Comparison of ENCODE assay signal across 13 mouse cellular contexts in the genomic region with DNA sequence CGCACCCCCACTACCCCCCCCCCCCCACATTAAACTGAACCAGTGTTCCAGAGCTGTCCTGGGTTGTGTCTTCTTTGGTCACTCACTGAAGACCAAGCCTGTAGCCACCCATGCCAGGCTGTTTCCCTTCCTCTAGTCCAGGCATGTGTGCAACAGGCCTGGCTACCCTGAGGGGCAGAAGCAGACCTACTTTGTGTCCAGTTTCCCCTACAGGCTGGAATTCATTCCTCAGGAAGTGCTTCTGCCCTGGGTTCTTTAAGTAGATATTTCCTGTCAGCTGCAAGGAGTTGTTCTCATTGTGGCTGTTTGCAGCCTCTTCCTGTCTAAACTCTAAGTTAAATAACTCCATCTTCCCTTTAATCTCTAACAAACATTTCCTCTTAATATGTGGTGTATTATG.
DNase-seq lines count a peak whose midpoint lies in the region; ATAC-seq and TF ChIP-seq lines count a peak whose summit lies in the region.
"Had no signal": no experiment of that assay in that cellular context is flagged by ENCODE, and none has a peak within 500 bp of the region (broad histone marks: within the 10 kb centered on the region; RNA-seq: fewer than 3 reads in every experiment).

No protein-coding gene starts in this region.

- H3K4me1 ChIP-seq in hindbrain, postnatal 0 days (ENCODE audit: insufficient read depth, low read length): no peaks in the 10 kb centered on the region
- H3K4me1 ChIP-seq in hindbrain, embryonic 12.5 days: peaks cover 3% of the 10 kb centered on the region; the same call in 1 of the 2 replicates
- peaks cover 7% of the 10 kb centered on the region for H3K4me1 ChIP-seq in limb, embryonic 14.5 days (ENCODE audit: control insufficient read depth, insufficient read depth, low read length)

- 0 out of 2 replicates have a peak, but pooled peaks have one; percentile 35 for ATAC-seq in hindbrain, postnatal 0 days
- ATAC-seq in hindbrain, embryonic 12.5 days (ENCODE audit: low FRiP score): no peak
- ATAC-seq in common myeloid progenitor, adult 5-6 weeks (replicated peaks; ENCODE audit: low read depth, poor library complexity, severe bottlenecking): peak; percentile 53
- no peak for ATAC-seq in limb, embryonic 14.5 days (ENCODE audit: low FRiP score, low read depth)

- DNase-seq in hindbrain, postnatal 0 days (ENCODE audit: low spot score): no peak
- peak; percentile 10 for DNase-seq in 416B (ENCODE audit: low read depth)
- peak; percentile 17 for DNase-seq in limb, embryonic 14.5 days (ENCODE audit: low spot score)
- DNase-seq in T-cell, adult 2 months (ENCODE audit: low spot score): no peak
- no peak for DNase-seq in layer of hippocampus, postnatal 36 days
- no peak for DNase-seq in layer of hippocampus, adult 11-12 months (ENCODE audit: low spot score)
- DNase-seq: adrenal gland, postnatal 10 days; cerebellum, adult 11 months; gastrocnemius, postnatal 36 days; kidney, adult 9 months had no signal

- no peak overlapping the region for H3K4me3 ChIP-seq in hindbrain, postnatal 0 days (ENCODE audit: low read length)
- no peak overlapping the region for H3K4me3 ChIP-seq in hindbrain, embryonic 12.5 days
- H3K4me3 ChIP-seq in limb, embryonic 14.5 days (replicated peaks; ENCODE audit: low read length): no peak overlapping the region
- H3K4me3 ChIP-seq: neural tube, embryonic 15.5 days had no signal

- no peak overlapping the region for H3K4me2 ChIP-seq in hindbrain, postnatal 0 days (ENCODE audit: low read depth, low read length)
- H3K4me2 ChIP-seq in hindbrain, embryonic 12.5 days (replicated peaks): no peak overlapping the region
- no peak overlapping the region for H3K4me2 ChIP-seq in limb, embryonic 14.5 days (replicated peaks; ENCODE audit: low read depth, low read length, severe bottlenecking)
- H3K4me2 ChIP-seq: neural tube, embryonic 15.5 days had no signal

- no peak overlapping the region for H3K27ac ChIP-seq in hindbrain, postnatal 0 days
- no peak overlapping the region for H3K27ac ChIP-seq in hindbrain, embryonic 12.5 days
- H3K27ac ChIP-seq in limb, embryonic 14.5 days (replicated peaks; ENCODE audit: low read depth, low read length): no peak overlapping the region
- H3K27ac ChIP-seq: neural tube, embryonic 15.5 days had no signal

- H3K36me3 ChIP-seq in hindbrain, postnatal 0 days (ENCODE audit: insufficient read depth, low read length): no peaks in the 10 kb centered on the region
- no peaks in the 10 kb centered on the region for H3K36me3 ChIP-seq in hindbrain, embryonic 12.5 days
- no peaks in the 10 kb centered on the region for H3K36me3 ChIP-seq in limb, embryonic 14.5 days (ENCODE audit: control insufficient read depth, insufficient read depth, low read length)
- H3K36me3 ChIP-seq: neural tube, embryonic 15.5 days had no signal

- WGBS in hindbrain, postnatal 0 days: 86% methylated on average over 1 of the region's 1 CpGs
- WGBS in hindbrain, embryonic 12.5 days: 60% methylated on average over 1 of the region's 1 CpGs
- 44% methylated on average over 1 of the region's 1 CpGs for WGBS in limb, embryonic 14.5 days

- H3K9me3 ChIP-seq in hindbrain, postnatal 0 days (ENCODE audit: low read length): no peaks in the 10 kb centered on the region
- H3K9me3 ChIP-seq in hindbrain, embryonic 12.5 days (replicated peaks): no peaks in the 10 kb centered on the region
- no peaks in the 10 kb centered on the region for H3K9me3 ChIP-seq in limb, embryonic 14.5 days (ENCODE audit: control insufficient read depth, low read length)
- H3K9me3 ChIP-seq: neural tube, embryonic 15.5 days had no signal

- H3K9ac ChIP-seq in hindbrain, postnatal 0 days (replicated peaks; ENCODE audit: low read length): no peak overlapping the region
- H3K9ac ChIP-seq in hindbrain, embryonic 12.5 days: no peak overlapping the region
- no peak overlapping the region for H3K9ac ChIP-seq in limb, embryonic 14.5 days (ENCODE audit: low read depth, low read length, severe bottlenecking)
- H3K9ac ChIP-seq: neural tube, embryonic 15.5 days had no signal

- no peak for TF ChIP-seq POLR2A in limb, embryonic 14.5 days (IDR thresholded peaks at IDR 0.05; ENCODE audit: borderline replicate concordance, extremely low read depth, insufficient read depth, insufficient read length)

- TF ChIP-seq CTCF in hindbrain, postnatal 0 days (IDR thresholded peaks at IDR 0.05; ENCODE audit: low read depth): no peak

- H3K27me3 ChIP-seq in hindbrain, postnatal 0 days (ENCODE audit: insufficient read depth, low read length): no peaks in the 10 kb centered on the region
- no peaks in the 10 kb centered on the region for H3K27me3 ChIP-seq in hindbrain, embryonic 12.5 days
- H3K27me3 ChIP-seq in limb, embryonic 14.5 days (ENCODE audit: control insufficient read depth, insufficient read depth, low read length): no peaks in the 10 kb centered on the region
- H3K27me3 ChIP-seq: neural tube, embryonic 15.5 days had no signal

Comparison
In these comparisons a context has a peak if more than half of its experiments do, and no peak if none do; other contexts are left out.
1. ATAC-seq: peak in hindbrain, postnatal 0 days (single experiment) and common myeloid progenitor, adult 5-6 weeks (single experiment); none in hindbrain, embryonic 12.5 days (single experiment) and limb, embryonic 14.5 days (single experiment).
2. DNase-seq: peak in 416B (single experiment) and limb, embryonic 14.5 days (single experiment); none in hindbrain, postnatal 0 days (single experiment), T-cell, adult 2 months (single experiment), layer of hippocampus, postnatal 36 days (0 of 2) and layer of hippocampus, adult 11-12 months (single experiment).